24 mouse cellular contexts compared by ENCODE assay signal in the genomic region with DNA sequence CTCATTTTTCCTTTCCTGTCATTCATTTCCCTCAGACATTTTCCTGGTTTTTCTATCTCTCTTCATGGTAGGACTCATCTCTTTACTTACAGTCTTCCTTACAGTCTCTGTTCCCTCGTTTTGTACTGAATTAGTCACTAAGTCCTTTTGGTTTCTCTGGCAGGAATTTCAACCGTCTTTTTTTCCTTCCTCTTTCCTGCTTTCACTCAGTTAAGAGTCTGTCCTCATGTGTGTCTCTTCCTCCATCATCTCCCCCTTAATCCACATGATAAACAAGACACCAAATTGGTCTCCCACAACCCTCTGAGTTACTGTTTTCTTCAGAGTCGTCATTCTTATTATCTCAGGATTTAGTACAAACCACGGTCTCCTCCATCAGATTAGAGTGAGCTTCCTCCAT.
A peak's percentile ranks its signal among the peaks of the same experiment; 100 is the strongest.
DNase-seq lines count a peak whose midpoint lies in the region; ATAC-seq and TF ChIP-seq lines count a peak whose summit lies in the region.
"Had no signal": no experiment of that assay in that cellular context is flagged by ENCODE, and none has a peak within 500 bp of the region (broad histone marks: within the 10 kb centered on the region; RNA-seq: fewer than 3 reads in every experiment).

No protein-coding gene starts in this region.

- no peak for DNase-seq in adrenal gland, adult 8-10 months
- no peak for DNase-seq in spleen, postnatal 14 days (ENCODE audit: low spot score in 2 of 2)
- no peak for DNase-seq in frontal cortex, postnatal 36 days (ENCODE audit: low spot score in 2 of 2)
- DNase-seq in thymus, postnatal 25 days, result no peak
- DNase-seq: adrenal gland, postnatal 10 days; adrenal gland, postnatal 25 days; cerebellum, adult 11-12 months; cerebellum, adult 2 months; cerebellum, adult 9-10 months; cerebellum, postnatal 10 days; cerebellum, postnatal 25 days; embryo, embryonic 11 days had no signal

- ATAC-seq in granulocyte monocyte progenitor cell, adult 5-6 weeks (replicated peaks; ENCODE audit: poor library complexity, severe bottlenecking), result peak; percentile 40
- ATAC-seq in megakaryocyte, adult 5-6 weeks (ENCODE audit: poor library complexity, severe bottlenecking), result peak; percentile 42
- ATAC-seq: activated CD4-positive, CD25-positive, alpha-beta regulatory T cell, adult 4 months; forebrain, embryonic 14.5 days; forebrain, embryonic 16.5 days; Patski had no signal

- no peak for TF ChIP-seq CTCF in bone marrow macrophage, adult 2 months (IDR thresholded peaks at IDR 0.05; ENCODE audit: low read depth, low read length)

- peak overlapping the region; percentile 40 for H3K27ac ChIP-seq in bone marrow macrophage, adult 2 months (ENCODE audit: insufficient read depth, low read depth, low read length)
- H3K27ac ChIP-seq: embryonic facial prominence, embryonic 13.5 days; embryonic facial prominence, embryonic 15.5 days; forebrain, embryonic 10.5 days; forebrain, embryonic 12.5 days had no signal

- TF ChIP-seq POLR2A in bone marrow macrophage, adult 2 months (IDR thresholded peaks at IDR 0.05; ENCODE audit: borderline replicate concordance, low read depth, low read length), result no peak

- H3K4me3 ChIP-seq in bone marrow macrophage, adult 2 months (ENCODE audit: insufficient read depth, low read length), result no peak overlapping the region
- H3K4me3 ChIP-seq: embryonic facial prominence, embryonic 13.5 days; embryonic facial prominence, embryonic 15.5 days; erythroblast, embryonic 14.5 days; forebrain, embryonic 10.5 days; forebrain, embryonic 12.5 days had no signal

- H3K4me1 ChIP-seq in bone marrow macrophage, adult 2 months (ENCODE audit: control insufficient read depth, insufficient read depth, low read length), result peaks cover 48% of the 10 kb centered on the region
